Mouse (Mus musculus): Measurements from ENCODE around the gene Stmn1.
"Not testable (repeated sequence)": the region's sequence is repeated elsewhere in the genome, so short reads cannot be mapped to it uniquely, and the experiment has no call there.

DNA sequence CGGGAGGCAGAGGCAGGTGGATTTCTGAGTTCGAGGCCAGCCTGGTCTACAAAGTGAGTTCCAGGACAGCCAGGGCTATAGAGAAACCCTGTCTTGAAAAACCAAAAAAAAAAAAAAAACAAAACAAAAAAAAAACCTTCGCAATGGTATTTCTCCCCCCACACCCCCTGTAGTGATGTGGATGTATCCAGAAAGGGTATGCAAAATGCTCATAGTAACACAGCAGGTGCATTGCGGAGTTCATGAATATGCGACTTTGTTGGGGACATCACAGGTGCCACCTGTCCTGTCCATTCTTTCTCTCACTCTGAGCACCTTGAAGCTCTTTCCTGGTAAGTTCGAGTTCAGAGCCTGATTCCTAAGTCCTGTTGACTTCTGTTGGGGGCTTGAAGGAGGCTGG is 26.0 kb downstream of the Stmn1 start:
- not testable (repeated sequence) for TF ChIP-seq CTCF (IDR thresholded peaks at IDR 0.05; ENCODE audit: control insufficient read depth, insufficient read depth, insufficient replicate concordance, low read depth, low read length); POLR2A (IDR thresholded peaks at IDR 0.05; ENCODE audit: control insufficient read depth, low read depth, low read length)
